Mouse (Mus musculus): ENCODE measurements around the gene Ppp1cb.

DNA sequence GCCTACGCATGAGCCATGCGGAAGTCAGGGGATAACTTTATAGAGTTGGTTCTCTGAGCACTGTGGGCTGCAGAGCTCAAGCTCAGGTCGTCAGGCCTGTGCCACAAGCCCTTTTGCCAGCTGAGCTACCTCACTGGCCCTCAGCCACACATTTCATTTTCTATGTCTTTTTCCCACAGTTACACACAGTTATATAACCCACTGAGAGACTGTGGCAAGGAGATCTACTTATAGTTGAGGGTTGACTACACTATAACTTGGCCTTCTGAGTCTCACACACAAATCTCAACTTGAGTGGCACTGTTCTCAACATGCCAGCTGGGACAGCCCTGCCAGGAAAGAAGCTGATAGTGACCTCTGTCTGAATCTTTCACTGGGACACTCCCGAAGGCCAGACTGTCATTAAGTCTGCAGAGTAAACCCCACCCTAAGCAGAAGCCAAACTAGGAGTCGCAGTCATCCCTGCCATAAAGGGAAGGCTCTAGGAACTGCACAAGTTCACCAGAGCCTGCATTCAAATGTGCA, 44.1 kb upstream of the Ppp1cb start:
- TF ChIP-seq CTCF (IDR thresholded peaks at IDR 0.05; ENCODE audit: insufficient read depth, low read depth, low read length) (no peak), POLR2A (IDR thresholded peaks at IDR 0.05; ENCODE audit: insufficient read depth, low read depth, low read length) (no peak)

All from olfactory bulb, adult 2 months (tissue).